19 mouse cellular contexts compared by ENCODE assay signal in the genomic region with DNA sequence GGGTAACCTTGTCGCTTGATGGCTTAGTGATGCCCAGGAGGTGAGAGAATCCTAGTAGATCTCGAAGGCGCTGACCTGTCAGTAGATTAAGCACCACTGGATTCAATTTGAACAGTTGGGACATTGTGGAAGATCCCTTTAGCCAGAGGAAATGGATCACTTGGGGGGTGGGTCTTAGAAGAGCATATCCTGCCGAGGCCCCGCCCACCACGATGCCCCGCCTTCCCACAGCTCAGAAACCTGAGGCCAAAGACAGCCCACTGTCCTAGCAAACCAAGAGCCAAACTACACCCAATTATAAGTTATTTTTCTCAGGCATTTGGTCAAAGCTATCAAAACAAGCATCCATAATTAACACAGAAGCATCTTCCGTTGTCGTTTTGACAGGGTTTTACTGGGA. TPM values are rescaled to one million over a fixed set of nuclear protein-coding genes. Genes with fewer than 3 reads are reported as not detected.
"Had no signal": no experiment of that assay in that cellular context is flagged by ENCODE, and none has a peak within 500 bp of the region (broad histone marks: within the 10 kb centered on the region; RNA-seq: fewer than 3 reads in every experiment).

No protein-coding gene starts in this region.

- H3K36me3 ChIP-seq: lung, embryonic 15.5 days; midbrain, embryonic 10.5 days had no signal

- H3K4me3 ChIP-seq: left cerebral cortex, adult 2 months; lung, embryonic 15.5 days; megakaryocyte, embryonic 14.5 days; midbrain, embryonic 10.5 days; midbrain, embryonic 13.5 days had no signal

- H3K9me3 ChIP-seq: lung, embryonic 15.5 days; megakaryocyte, embryonic 14.5 days; midbrain, embryonic 10.5 days; midbrain, embryonic 13.5 days had no signal

- H3K4me2 ChIP-seq: lung, embryonic 15.5 days; midbrain, embryonic 13.5 days had no signal

- H3K27ac ChIP-seq: left cerebral cortex, adult 2 months; liver, embryonic 14.5 days; lung, embryonic 15.5 days; midbrain, embryonic 10.5 days; midbrain, embryonic 13.5 days; stomach, postnatal 0 days had no signal

- DNase-seq: kidney, adult 18-20 months; kidney, adult 9 months; kidney, postnatal 14 days; kidney, postnatal 4 days; layer of hippocampus, postnatal 36 days; liver, postnatal 0 days; lung, postnatal 10 days; lung, postnatal 36 days; thymus, postnatal 25 days had no signal

- H3K27me3 ChIP-seq: lung, embryonic 15.5 days; megakaryocyte, embryonic 14.5 days; midbrain, embryonic 13.5 days had no signal

- ATAC-seq: intestine, embryonic 16.5 days; liver, postnatal 0 days; midbrain, embryonic 13.5 days; midbrain, embryonic 16.5 days had no signal

- H3K9ac ChIP-seq: liver, embryonic 14.5 days; liver, postnatal 0 days; lung, embryonic 15.5 days; midbrain, embryonic 13.5 days had no signal

RNA-seq across cellular contexts. Expression of gene Rsph1, which starts 33.9 kb away (rescaled TPM):
- total RNA-seq: liver, adult 2 months had no signal
- polyA plus RNA-seq: liver, adult 2 months had no signal
